Mouse (Mus musculus) CH12.LX (cell line): ENCODE data around the gene Gpcpd1. TPM values are rescaled to one million over a fixed set of nuclear protein-coding genes. Genes with fewer than 3 reads are reported as not detected.

Experiments
- DNase-seq: peaks from one replicate; pipeline ENCODE4 v3.0.0-alpha.2; 2013; ENCODE audit errors: extremely low read depth
- H3K27ac ChIP-seq: 2 replicates; pipeline ENCODE4 v1.5.1; 2012; ENCODE audit warnings: low read depth, mild to moderate bottlenecking, control low read depth, moderate library complexity; ENCODE audit not compliant: insufficient read depth
- H3K27me3 ChIP-seq: replicated peaks from 2 replicates; pipeline ENCODE3; 2012; ENCODE audit warnings: inconsistent platforms
- H3K36me3 ChIP-seq, 2 experiments: replicated peaks in 1 of 2; 2 replicates each; pipeline versions ENCODE3 to v1.6.1; 2012; ENCODE audit warnings: inconsistent platforms in 1 of 2, low read length in 1 of 2, mild to moderate bottlenecking in 1 of 2, mixed read lengths in 1 of 2, moderate library complexity in 1 of 2; ENCODE audit not compliant: control insufficient read depth in 1 of 2, insufficient read depth in 1 of 2
- H3K4me1 ChIP-seq, 2 experiments: 2 replicates each; pipeline ENCODE4 v1.6.1; 2012; ENCODE audit warnings: inconsistent platforms in 1 of 2, moderate library complexity in 1 of 2; ENCODE audit not compliant: insufficient read depth in 2 of 2, control insufficient read depth in 1 of 2
- H3K4me2 ChIP-seq: 2 replicates; pipeline ENCODE4 v1.6.1; 2012; ENCODE audit warnings: low read depth, mild to moderate bottlenecking, control low read depth; ENCODE audit not compliant: poor library complexity, insufficient read depth, severe bottlenecking
- H3K4me3 ChIP-seq, 3 experiments: fragments of 150-350 bp in 1 of 3; sonication (generic) in 1 of 3; replicated peaks in 1 of 3; 2 replicates each; pipeline versions ENCODE3 to v1.5.1; 2011 to 2012; ENCODE audit warnings: low read depth in 2 of 3, low read length in 2 of 3, mild to moderate bottlenecking in 2 of 3, moderate library complexity in 2 of 3, control low read depth in 1 of 3, improper control_type of control experiment in 1 of 3, inconsistent platforms in 1 of 3, mixed read lengths in 1 of 3; ENCODE audit not compliant: poor library complexity in 1 of 3
- H3K79me2 ChIP-seq: replicated peaks from 2 replicates; pipeline ENCODE4 v1.6.1; 2012; ENCODE audit warnings: mild to moderate bottlenecking, moderate library complexity; ENCODE audit not compliant: control insufficient read depth, poor library complexity, insufficient read depth, severe bottlenecking; ENCODE audit errors: extremely low read depth
- H3K9ac ChIP-seq: 2 replicates; pipeline ENCODE4 v1.6.1; 2012; ENCODE audit warnings: low read depth, mild to moderate bottlenecking, control low read depth, moderate library complexity; ENCODE audit not compliant: insufficient read depth
- H3K9me3 ChIP-seq: replicated peaks from 2 replicates; pipeline ENCODE3; 2012; ENCODE audit warnings: low read length, inconsistent platforms, mixed read lengths
- CTCF ChIP-seq, 2 experiments: IDR thresholded peaks in 1 of 2; conservative IDR thresholded peaks in 1 of 2; 2 replicates each; pipeline ENCODE4 v1.5.1; 2011 to 2012; ENCODE audit warnings: low read depth in 2 of 2, low read length in 2 of 2, improper control_type of control experiment in 1 of 2, inconsistent platforms in 1 of 2, mild to moderate bottlenecking in 1 of 2, moderate library complexity in 1 of 2
- E2F4 ChIP-seq: IDR thresholded peaks from 2 replicates; pipeline ENCODE4 v1.6.1; 2011; ENCODE audit warnings: low read depth, low read length, improper control_type of control experiment; ENCODE audit not compliant: insufficient replicate concordance
- ELF1 ChIP-seq: IDR thresholded peaks from 2 replicates; pipeline ENCODE4 v1.6.1; 2014; ENCODE audit warnings: low read depth, mild to moderate bottlenecking, inconsistent platforms, low read length, improper control_type of control experiment
- JUN ChIP-seq: IDR thresholded peaks from 2 replicates; pipeline ENCODE4 v1.6.1; 2011; ENCODE audit warnings: low read depth, mild to moderate bottlenecking, low read length, improper control_type of control experiment, moderate library complexity; ENCODE audit not compliant: insufficient read depth
- JUND ChIP-seq: conservative IDR thresholded peaks from 2 replicates; pipeline ENCODE4 v1.6.1; 2011; ENCODE audit warnings: low read depth, low read length, improper control_type of control experiment
- KAT2A ChIP-seq: IDR thresholded peaks from 2 replicates; pipeline ENCODE4 v1.6.1; 2012; ENCODE audit warnings: low read length, improper control_type of control experiment, inconsistent platforms; ENCODE audit not compliant: insufficient replicate concordance
- MAFK ChIP-seq: IDR thresholded peaks from 2 replicates; pipeline ENCODE4 v1.6.1; 2011; ENCODE audit warnings: low read length, improper control_type of control experiment; ENCODE audit not compliant: insufficient replicate concordance
- MAX ChIP-seq: IDR thresholded peaks from 2 replicates; pipeline ENCODE4 v1.6.1; 2011; ENCODE audit warnings: low read length, improper control_type of control experiment
- MYC ChIP-seq: IDR thresholded peaks from 2 replicates; pipeline ENCODE4 v1.6.1; 2011; ENCODE audit warnings: low read depth, mild to moderate bottlenecking, improper control_type of control experiment, low read length
- NRF1 ChIP-seq: IDR thresholded peaks from 2 replicates; pipeline ENCODE4 v1.6.1; 2014; ENCODE audit warnings: low read depth, mild to moderate bottlenecking, inconsistent platforms, low read length, improper control_type of control experiment, moderate library complexity
- PAX5 ChIP-seq: IDR thresholded peaks from 2 replicates; pipeline ENCODE4 v1.6.1; 2012; ENCODE audit warnings: low read length, inconsistent platforms, mixed read lengths
- POLR2A ChIP-seq: IDR thresholded peaks from 2 replicates; pipeline ENCODE4 v1.6.1; 2011; ENCODE audit warnings: low read depth, mild to moderate bottlenecking, improper control_type of control experiment, low read length
- RAD21 ChIP-seq: IDR thresholded peaks from 2 replicates; pipeline ENCODE4 v1.6.1; 2011; ENCODE audit warnings: low read depth, mild to moderate bottlenecking, low read length, improper control_type of control experiment, moderate library complexity
- RCOR1 ChIP-seq: conservative IDR thresholded peaks from 2 replicates; pipeline ENCODE4 v1.6.1; 2012; ENCODE audit warnings: low read depth, mild to moderate bottlenecking, inconsistent platforms, low read length, improper control_type of control experiment
- UBTF ChIP-seq: IDR thresholded peaks from 2 replicates; pipeline ENCODE4 v1.6.1; 2012; ENCODE audit warnings: low read depth, mild to moderate bottlenecking, inconsistent platforms, low read length, improper control_type of control experiment, moderate library complexity
- USF1 ChIP-seq: IDR thresholded peaks from 2 replicates; pipeline ENCODE4 v1.6.1; 2014; ENCODE audit warnings: low read depth, mild to moderate bottlenecking, inconsistent platforms, low read length, improper control_type of control experiment
- USF2 ChIP-seq: conservative IDR thresholded peaks from 2 replicates; pipeline ENCODE4 v1.6.1; 2011; ENCODE audit warnings: low read depth, low read length, improper control_type of control experiment
- ZC3H11A ChIP-seq: IDR thresholded peaks from 2 replicates; pipeline ENCODE4 v1.6.1; 2012; ENCODE audit warnings: low read depth, mild to moderate bottlenecking, inconsistent platforms, low read length, improper control_type of control experiment
- ZMIZ1 ChIP-seq: IDR thresholded peaks from 2 replicates; pipeline ENCODE4 v1.6.1; 2012; ENCODE audit warnings: low read depth, mild to moderate bottlenecking, inconsistent platforms, low read length, improper control_type of control experiment
- dilution Hi-C: fragments of 300-500 bp; cut with MboI; formaldehyde crosslinking; loops from 2 replicates; pipeline ENCODE4 v1.14.3; 2020; ENCODE audit warnings: low sequenced_read_pairs; ENCODE audit not compliant: extremely low pct_unique_long_range_greater_than_20kb, extremely low pct_ligation_motif_present
- in situ Hi-C: fragments of 300-500 bp; cut with MboI; formaldehyde crosslinking; loops from 3 replicates; pipeline ENCODE4 v1.14.3; 2019; ENCODE audit warnings: low sequenced_read_pairs, low pct_ligation_motif_present, low pct_unique_long_range_greater_than_20kb, mixed read lengths
- polyA plus RNA-seq: library from polyadenylated mRNA; unstranded; fragments of >175 nt; gene quantifications from 2 replicates; pipeline ENCODE4 v1.2.1, GENCODE M21; 2012; ENCODE audit warnings: low read depth; ENCODE audit not compliant: insufficient read length
- total RNA-seq, 2 experiments: library from RNA; depleted of rRNA; stranded (reverse); fragments of 300-350 nt in 1 of 2; fragments of >200 nt in 1 of 2; gene quantifications; 2 replicates each; pipeline ENCODE4 v1.2.3; 2012 to 2014

Gpcpd1 gene
- total and polyA plus RNA-seq, 3 experiments = 30.9 to 60.8 (median 33.5) TPM

- Histone ChIP-seq H3K4me3 (no peak overlapping the region), H3K27ac (no peak overlapping the region; the same call in 1 of the 2 replicates), H3K9ac (no peak overlapping the region), H3K9me3 (peaks cover 6% of the 10 kb centered on the region), H3K4me2 (no peak overlapping the region), H3K79me2 (no peaks in the 10 kb centered on the region), H3K27me3 (no peaks in the 10 kb centered on the region), H3K36me3 (no peaks in the 10 kb centered on the region), H3K4me1 (peaks cover 29 to 64% of the 10 kb centered on the region in 2 experiments)
- dilution Hi-C loops = no loop called here
- in situ Hi-C loops = loop anchor here (5.0 kb wide), 1 partner anchor 385 kb away; no protein-coding TSS in a partner anchor
- no peak for DNase-seq
- TF ChIP-seq MYC = no peak
- no peak for TF ChIP-seq POLR2A
- no peak for TF ChIP-seq PAX5
- no peak for TF ChIP-seq JUN
- TF ChIP-seq JUND = no peak
- TF ChIP-seq RCOR1 = no peak
- TF ChIP-seq UBTF = no peak
- no peak for TF ChIP-seq ZC3H11A
- TF ChIP-seq USF2 = no peak
- TF ChIP-seq E2F4 = no peak
- TF ChIP-seq ELF1 = no peak
- no peak for TF ChIP-seq KAT2A
- TF ChIP-seq CTCF (conservative IDR thresholded peaks at IDR 0.05 in 1 of 2, IDR thresholded peaks at IDR 0.05 in 1 of 2; ENCODE audit: low read depth in 2 of 2, low read length in 2 of 2) = no peak
- TF ChIP-seq MAX = no peak
- no peak for TF ChIP-seq MAFK
- no peak for TF ChIP-seq ZMIZ1
- no peak for TF ChIP-seq USF1
- TF ChIP-seq NRF1 = no peak
- TF ChIP-seq RAD21 = no peak
Observed at GRCm38 (mm10) chr2:132517194-132517836, 70.2 kb downstream of the Gpcpd1 start.
